Mouse (Mus musculus): ENCODE data around the gene Msi2. TPM values are rescaled to one million over a fixed set of nuclear protein-coding genes. Genes with fewer than 3 reads are reported as not detected.

Msi2 gene
- polyA plus RNA-seq, 1 experiment, result 14.4 TPM

- no peak for TF ChIP-seq FLI1 (IDR thresholded peaks at IDR 0.05; ENCODE audit: low read length)
- no peak for TF ChIP-seq GATA1 (IDR thresholded peaks at IDR 0.05; ENCODE audit: borderline replicate concordance, low read length)
- Histone ChIP-seq H3K27me3 (replicated peaks) (peaks cover 32% of the 10 kb centered on the region), H3K9me3 (no peaks in the 10 kb centered on the region), H3K36me3 (replicated peaks; ENCODE audit: low read length) (peaks cover 38% of the 10 kb centered on the region), H3K4me3 (replicated peaks) (no peak overlapping the region), H3K4me1 (peaks cover 13% of the 10 kb centered on the region)
Observed at GRCm38 (mm10) chr11:88459946-88460736, 258.2 kb downstream of the Msi2 start.

GRCm38 (mm10) chr11:88457241-88457738, 261.0 kb downstream of the Msi2 start:
- Histone ChIP-seq H3K4me1 (peaks cover 31% of the 10 kb centered on the region), H3K4me3 (replicated peaks) (no peak overlapping the region), H3K9me3 (no peaks in the 10 kb centered on the region), H3K36me3 (replicated peaks; ENCODE audit: low read length) (peaks cover 31% of the 10 kb centered on the region), H3K27me3 (replicated peaks) (peaks cover 55% of the 10 kb centered on the region)
- TF ChIP-seq FLI1 (IDR thresholded peaks at IDR 0.05; ENCODE audit: low read length) (no peak), GATA1 (IDR thresholded peaks at IDR 0.05; ENCODE audit: borderline replicate concordance, low read length) (no peak)

GRCm38 (mm10) chr11:88454867-88455806, 263.2 kb downstream of the Msi2 start:
- Histone ChIP-seq H3K9me3 (no peaks in the 10 kb centered on the region), H3K27me3 (replicated peaks) (peaks cover 58% of the 10 kb centered on the region), H3K4me3 (replicated peaks) (peak overlapping the region; percentile 72), H3K4me1 (peaks cover 31% of the 10 kb centered on the region), H3K36me3 (replicated peaks; ENCODE audit: low read length) (peaks cover 28% of the 10 kb centered on the region)
- no peak for TF ChIP-seq GATA1 (IDR thresholded peaks at IDR 0.05; ENCODE audit: borderline replicate concordance, low read length)
- TF ChIP-seq FLI1 (IDR thresholded peaks at IDR 0.05; ENCODE audit: low read length), result no peak

GRCm38 (mm10) chr11:88449180-88449579, 269.1 kb downstream of the Msi2 start:
- peaks cover 10% of the 10 kb centered on the region for H3K4me1 ChIP-seq
- H3K4me3 ChIP-seq (replicated peaks), result no peak overlapping the region
- peaks cover 49% of the 10 kb centered on the region for H3K36me3 ChIP-seq (replicated peaks; ENCODE audit: low read length)
- no peak for TF ChIP-seq FLI1 (IDR thresholded peaks at IDR 0.05; ENCODE audit: low read length)
- no peak for TF ChIP-seq GATA1 (IDR thresholded peaks at IDR 0.05; ENCODE audit: borderline replicate concordance, low read length)
- no peaks in the 10 kb centered on the region for H3K9me3 ChIP-seq
- peaks cover 23% of the 10 kb centered on the region for H3K27me3 ChIP-seq (replicated peaks)

- Histone ChIP-seq H3K4me1 (peaks cover 6% of the 10 kb centered on the region), H3K9me3 (no peaks in the 10 kb centered on the region), H3K27me3 (replicated peaks) (peaks cover 17% of the 10 kb centered on the region), H3K36me3 (replicated peaks; ENCODE audit: low read length) (peaks cover 53% of the 10 kb centered on the region), H3K4me3 (replicated peaks) (no peak overlapping the region)
- TF ChIP-seq GATA1 (IDR thresholded peaks at IDR 0.05; ENCODE audit: borderline replicate concordance, low read length) (no peak), FLI1 (IDR thresholded peaks at IDR 0.05; ENCODE audit: low read length) (no peak)
Observed at GRCm38 (mm10) chr11:88448571-88448970, 269.7 kb downstream of the Msi2 start.

- Histone ChIP-seq H3K36me3 (replicated peaks; ENCODE audit: low read length) (peaks cover 61% of the 10 kb centered on the region), H3K27me3 (replicated peaks) (peaks cover 9% of the 10 kb centered on the region), H3K4me3 (replicated peaks) (no peak overlapping the region), H3K9me3 (no peaks in the 10 kb centered on the region), H3K4me1 (peaks cover 3% of the 10 kb centered on the region; the same call in 1 of the 2 replicates)
- TF ChIP-seq FLI1 (IDR thresholded peaks at IDR 0.05; ENCODE audit: low read length) (no peak), GATA1 (IDR thresholded peaks at IDR 0.05; ENCODE audit: borderline replicate concordance, low read length) (no peak)
Observed at GRCm38 (mm10) chr11:88447350-88447749, 271.0 kb downstream of the Msi2 start.

- no peaks in the 10 kb centered on the region for H3K9me3 ChIP-seq
- H3K4me3 ChIP-seq (replicated peaks), result no peak overlapping the region
- no peaks in the 10 kb centered on the region for H3K27me3 ChIP-seq (replicated peaks)
- peaks cover 43% of the 10 kb centered on the region for H3K36me3 ChIP-seq (replicated peaks; ENCODE audit: low read length)
- no peak for TF ChIP-seq FLI1 (IDR thresholded peaks at IDR 0.05; ENCODE audit: low read length)
- H3K4me1 ChIP-seq, result peaks cover 3% of the 10 kb centered on the region; the same call in 1 of the 2 replicates
Observed at GRCm38 (mm10) chr11:88443905-88444304, 274.4 kb downstream of the Msi2 start.

GRCm38 (mm10) chr11:88443291-88443690, 275.0 kb downstream of the Msi2 start:
- TF ChIP-seq FLI1 (IDR thresholded peaks at IDR 0.05; ENCODE audit: low read length) (no peak), GATA1 (IDR thresholded peaks at IDR 0.05; ENCODE audit: borderline replicate concordance, low read length) (no peak)
- H3K4me1 ChIP-seq, result peaks cover 3% of the 10 kb centered on the region; the same call in 1 of the 2 replicates
- H3K36me3 ChIP-seq (replicated peaks; ENCODE audit: low read length), result peaks cover 40% of the 10 kb centered on the region
- H3K27me3 ChIP-seq (replicated peaks), result no peaks in the 10 kb centered on the region
- H3K4me3 ChIP-seq (replicated peaks), result no peak overlapping the region
- no peaks in the 10 kb centered on the region for H3K9me3 ChIP-seq

GRCm38 (mm10) chr11:88441871-88442740, 276.2 kb downstream of the Msi2 start:
- no peaks in the 10 kb centered on the region for H3K27me3 ChIP-seq (replicated peaks)
- H3K4me1 ChIP-seq, result no peaks in the 10 kb centered on the region
- no peak overlapping the region for H3K4me3 ChIP-seq (replicated peaks)
- H3K9me3 ChIP-seq, result no peaks in the 10 kb centered on the region
- peaks cover 29% of the 10 kb centered on the region for H3K36me3 ChIP-seq (replicated peaks; ENCODE audit: low read length)
- TF ChIP-seq FLI1 (IDR thresholded peaks at IDR 0.05; ENCODE audit: low read length) (no peak), GATA1 (IDR thresholded peaks at IDR 0.05; ENCODE audit: borderline replicate concordance, low read length) (no peak)
